Mouse (Mus musculus) E14TG2a.4 (cell line): ENCODE results near the gene Gpr179.

Experiments used
- CTCF ChIP-seq: conservative IDR thresholded peaks from 2 replicates; pipeline ENCODE4 v1.5.1; 2014; ENCODE audit warnings: low read length
- POU5F1 ChIP-seq: IDR thresholded peaks from 2 replicates; pipeline ENCODE4 v1.6.1; 2014; ENCODE audit warnings: low read length, borderline replicate concordance

- TF ChIP-seq CTCF (no peak), POU5F1 (no peak)
Observed at GRCm38 (mm10) chr11:97373402-97373801, 21.5 kb upstream of the Gpr179 start.
